ENCODE assay signal across 8 mouse cellular contexts in genomic region chr2:79255192-79256000, GRCm38 (mm10). TPM values are rescaled to one million over a fixed set of nuclear protein-coding genes. Genes with fewer than 3 reads are reported as not detected.
DNase-seq lines count a peak whose midpoint lies in the region; ATAC-seq and TF ChIP-seq lines count a peak whose summit lies in the region.

Gene Itga4 (plus strand): TSS chr2:79255426.

- H3K9me3 ChIP-seq in G1E (replicated peaks), result no peaks in the 10 kb centered on the region
- no peaks in the 10 kb centered on the region for H3K9me3 ChIP-seq in lung, embryonic 14.5 days (ENCODE audit: low read depth, low read length)
- no peaks in the 10 kb centered on the region for H3K9me3 ChIP-seq in neural tube, embryonic 15.5 days (replicated peaks)

- H3K4me1 ChIP-seq in G1E (ENCODE audit: insufficient read depth, low read depth, low read length), result peaks cover 69% of the 10 kb centered on the region
- H3K4me1 ChIP-seq in lung, embryonic 14.5 days (ENCODE audit: insufficient read depth), result 0 out of 2 replicates have a peak, but pooled peaks cover 2% of the 10 kb centered on the region
- peaks cover 12% of the 10 kb centered on the region for H3K4me1 ChIP-seq in neural tube, embryonic 15.5 days

- TF ChIP-seq CTCF in G1E (IDR thresholded peaks at IDR 0.05; ENCODE audit: low read depth, low read length), result peak; percentile 54
- TF ChIP-seq CTCF in lung, embryonic 14.5 days (IDR thresholded peaks at IDR 0.05; ENCODE audit: low read depth), result peak; percentile 67

- peaks cover 17% of the 10 kb centered on the region for H3K36me3 ChIP-seq in G1E (replicated peaks)
- H3K36me3 ChIP-seq in lung, embryonic 14.5 days (ENCODE audit: insufficient read depth), result no peaks in the 10 kb centered on the region
- H3K36me3 ChIP-seq in neural tube, embryonic 15.5 days, result no peaks in the 10 kb centered on the region

- H3K27ac ChIP-seq in lung, embryonic 14.5 days (ENCODE audit: low read depth), result peak within 1 kb of the TSS; percentile 60
- H3K27ac ChIP-seq in neural tube, embryonic 15.5 days (replicated peaks), result peak within 1 kb of the TSS; percentile 56

- peak within 1 kb of the TSS; percentile 94 for H3K4me3 ChIP-seq in G1E (ENCODE audit: low read depth, low read length)
- peak within 1 kb of the TSS; percentile 48 for H3K4me3 ChIP-seq in lung, embryonic 14.5 days (ENCODE audit: low read depth, low read length)
- peak within 1 kb of the TSS; percentile 52 for H3K4me3 ChIP-seq in neural tube, embryonic 15.5 days (replicated peaks)

- peak; percentile 54 for ATAC-seq in G1E (ENCODE audit: extremely low read depth, insufficient number of reproducible peaks, low FRiP score, poor library complexity, severe bottlenecking)
- ATAC-seq in lung, embryonic 14.5 days (ENCODE audit: insufficient read depth), result peak; percentile 83
- ATAC-seq in neural tube, embryonic 15.5 days (ENCODE audit: low FRiP score), result peak; percentile 83

- under 1% methylated on average over 41 of the region's 41 CpGs for WGBS in lung, embryonic 14.5 days
- under 1% methylated on average over 36 of the region's 41 CpGs for WGBS in neural tube, embryonic 15.5 days

- no peaks in the 10 kb centered on the region for H3K27me3 ChIP-seq in G1E (ENCODE audit: insufficient read depth, low read length)
- no peaks in the 10 kb centered on the region for H3K27me3 ChIP-seq in lung, embryonic 14.5 days (ENCODE audit: insufficient read depth, low read length)
- H3K27me3 ChIP-seq in neural tube, embryonic 15.5 days (replicated peaks), result peaks cover 8% of the 10 kb centered on the region; the same call in 1 of the 2 replicates

- peak within 1 kb of the TSS; percentile 47 for H3K9ac ChIP-seq in lung, embryonic 14.5 days
- peak within 1 kb of the TSS; percentile 54 for H3K9ac ChIP-seq in neural tube, embryonic 15.5 days (replicated peaks)

- peak; percentile 68 for DNase-seq in G1E (ENCODE audit: low spot score)
- DNase-seq in cerebellum, adult 8-10 months, result peak; percentile 50
- peak; percentile 56 for DNase-seq in forelimb bud, embryonic 11.5 days (ENCODE audit: low read depth, low spot score)
- DNase-seq in heart, postnatal 4 days, result peak; percentile 70
- peak; percentile 64 to 78 for DNase-seq in layer of hippocampus, adult 8-10 months (ENCODE audit: low spot score in 2 of 2)
- DNase-seq in lung, embryonic 14.5 days, result peak; percentile 81
- peak; percentile 33 for DNase-seq in testis, postnatal 14 days (ENCODE audit: low spot score)

- peak within 1 kb of the TSS; percentile 68 for H3K4me2 ChIP-seq in lung, embryonic 14.5 days
- peak within 1 kb of the TSS; percentile 93 for H3K4me2 ChIP-seq in neural tube, embryonic 15.5 days

RNA-seq across cellular contexts. Expression of gene Itga4, which starts in this region (rescaled TPM):
- total RNA-seq in G1E (2014; fragmentation: Nextera tagmentation) (210 and 232 TPM in 2 replicates), G1E (2017) (108 and 111 TPM in 2 replicates)
- 14.0 and 19.1 TPM in 2 replicates for polyA plus RNA-seq in G1E (2012)
- 1 to 10 TPM; 3.2 to 4.0 TPM for total RNA-seq in heart, postnatal 4 days (2021)
- total RNA-seq in layer of hippocampus, adult 8-10 months (2022), result 10 to 100 TPM; 19.2 to 25.8 (median 23.6) TPM
- polyA plus RNA-seq in lung, embryonic 14.5 days (2014; fragmentation: Nextera tagmentation; extraction: Ambion mirVana), result 7.9 and 8.2 TPM in 2 replicates
- 2.8 and 10.3 TPM in 2 replicates for polyA plus RNA-seq in neural tube, embryonic 15.5 days (2015; fragmentation: Nextera tagmentation; extraction: Ambion mirVana)

Comparison
In these comparisons a context has a peak if more than half of its experiments do, and no peak if none do; other contexts are left out.
1. Peak in every context shown above with its lines: DNase-seq, ATAC-seq, H3K4me3 ChIP-seq and H3K27ac ChIP-seq.
2. RNA of gene Itga4 (total RNA-seq): 108 to 232 TPM in G1E; 19.2 to 25.8 TPM in layer of hippocampus, adult 8-10 months and 3.2 to 4.0 TPM in heart, postnatal 4 days; every median in the first group is over 4 times any median in the second.